Mouse (Mus musculus): Measurements from ENCODE around the gene Gm3015. TPM values are rescaled to one million over a fixed set of nuclear protein-coding genes. Genes with fewer than 3 reads are reported as not detected.
"Not testable (repeated sequence)": the region's sequence is repeated elsewhere in the genome, so short reads cannot be mapped to it uniquely, and the experiment has no call there.

The Gm3015 gene
- not detected in 2 replicates for total RNA-seq (2012; rRNA removed)

DNA sequence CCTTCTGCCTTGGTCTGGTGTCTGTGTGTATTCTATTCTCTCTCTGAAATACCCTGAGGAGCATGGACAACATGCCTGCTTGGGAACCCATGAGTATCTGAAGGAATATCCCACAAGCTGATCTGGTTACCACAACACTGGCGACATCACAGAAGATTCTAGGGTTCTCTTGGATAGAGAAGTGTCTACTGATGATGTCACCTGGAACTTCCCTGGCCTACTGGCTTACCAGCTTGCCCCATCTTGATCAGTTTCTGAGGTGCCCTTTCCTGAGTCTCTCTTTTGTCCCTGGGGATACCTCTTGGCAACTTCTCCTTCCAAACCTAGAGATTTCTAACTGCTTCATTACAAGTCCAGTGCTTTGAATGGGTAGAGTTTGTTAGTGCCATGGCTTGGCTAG is at the start of gene Gm3015:
Gene Gm3015, minus strand, starts transcription at position 101 of the 400 bp plus-strand sequence.
- H3K36me3 ChIP-seq (ENCODE audit: control insufficient read depth, insufficient read depth, low read length, poor library complexity, severe bottlenecking); H3K4me3 ChIP-seq (ENCODE audit: insufficient read depth in 1 of 2, low read depth in 1 of 2, low read length in 2 of 2, poor library complexity in 1 of 2, severe bottlenecking in 1 of 2); in situ Hi-C loops (cut with MboI; ENCODE audit: low sequenced_read_pairs in 2 of 2, unreplicated experiment in 2 of 2); H3K9ac ChIP-seq (ENCODE audit: insufficient read depth, low read depth, low read length, poor library complexity, severe bottlenecking); H3K9me3 ChIP-seq (ENCODE audit: control insufficient read depth, insufficient read depth, low read depth, low read length); H3K4me1 ChIP-seq (ENCODE audit: control insufficient read depth in 2 of 2, insufficient read depth in 2 of 2, low read length in 2 of 2, poor library complexity in 1 of 2); DNase-seq (ENCODE audit: low read depth, low spot score); H3K27ac ChIP-seq (ENCODE audit: insufficient read depth, low read depth, low read length, poor library complexity, severe bottlenecking): not testable (repeated sequence)

DNA sequence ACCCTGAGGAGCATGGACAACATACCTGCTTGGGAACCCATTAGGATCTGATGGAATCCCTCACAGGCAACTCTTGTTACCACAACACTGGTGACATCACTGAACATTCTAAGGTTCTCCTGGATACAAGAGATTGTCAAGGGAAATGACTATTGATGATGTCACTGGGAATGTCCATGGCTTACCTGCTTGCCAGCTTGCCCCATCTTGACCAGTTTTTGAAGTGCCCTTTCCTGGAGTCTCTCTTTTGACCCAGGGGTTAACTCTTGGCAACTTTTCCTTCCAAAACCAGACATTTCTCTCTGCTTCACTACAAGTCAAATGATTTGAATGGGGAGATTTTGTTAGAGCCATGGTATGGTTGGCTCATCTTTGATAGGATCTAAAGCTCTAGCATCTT is 29.3 kb upstream of the Gm3015 start, which contains the start of gene Gm10377:
Gene Gm10377, minus strand, starts transcription at position 101 of the 400 bp plus-strand sequence.
- H3K27ac ChIP-seq (ENCODE audit: insufficient read depth, low read depth, low read length, poor library complexity, severe bottlenecking); H3K4me1 ChIP-seq (ENCODE audit: control insufficient read depth in 2 of 2, insufficient read depth in 2 of 2, low read length in 2 of 2, poor library complexity in 1 of 2); in situ Hi-C loops (cut with MboI; ENCODE audit: low sequenced_read_pairs in 2 of 2, unreplicated experiment in 2 of 2); H3K4me3 ChIP-seq (ENCODE audit: insufficient read depth in 1 of 2, low read depth in 1 of 2, low read length in 2 of 2, poor library complexity in 1 of 2, severe bottlenecking in 1 of 2); H3K9ac ChIP-seq (ENCODE audit: insufficient read depth, low read depth, low read length, poor library complexity, severe bottlenecking); DNase-seq (ENCODE audit: low read depth, low spot score); H3K36me3 ChIP-seq (ENCODE audit: control insufficient read depth, insufficient read depth, low read length, poor library complexity, severe bottlenecking); H3K9me3 ChIP-seq (ENCODE audit: control insufficient read depth, insufficient read depth, low read depth, low read length): not testable (repeated sequence)

Other genes with a start within 250 kb of the Gm3015 start
- gene Gm8024, start 244.5 kb downstream of the Gm3015 start, total RNA-seq (2012; rRNA removed), result 0.18 TPM in 1 of 2 replicates, not detected in the other
- not detected in 2 replicates for gene Gm17124, start 168.9 kb downstream of the Gm3015 start, total RNA-seq (2012; rRNA removed)
- not detected in 2 replicates for gene Gm3633, start 126.9 kb downstream of the Gm3015 start, total RNA-seq (2012; rRNA removed)
- not detected in 2 replicates for gene Gm10378, start 112.9 kb downstream of the Gm3015 start, total RNA-seq (2012; rRNA removed)
- gene Gm10377, start 29.2 kb upstream of the Gm3015 start, total RNA-seq (2012; rRNA removed), result not detected in 2 replicates
- not detected in 2 replicates for gene Gm21977, start 84.7 kb upstream of the Gm3015 start, total RNA-seq (2012; rRNA removed)
- gene Gm8082, start 224.8 kb upstream of the Gm3015 start, total RNA-seq (2012; rRNA removed), result not detected in 2 replicates
- gene Gm10376, start 246.8 kb upstream of the Gm3015 start, total RNA-seq (2012; rRNA removed), result not detected in 2 replicates